Mouse (Mus musculus) E14TG2a.4 (cell line): ENCODE results near the gene She.

Experiments
- CTCF ChIP-seq: conservative IDR thresholded peaks from 2 replicates; pipeline ENCODE4 v1.5.1; 2014; ENCODE audit warnings: low read length
- NANOG ChIP-seq: IDR thresholded peaks from 2 replicates; pipeline ENCODE4 v1.6.1; 2014; ENCODE audit warnings: borderline replicate concordance, low read length, mixed read lengths
- POU5F1 ChIP-seq: IDR thresholded peaks from 2 replicates; pipeline ENCODE4 v1.6.1; 2014; ENCODE audit warnings: low read length, borderline replicate concordance

GRCm38 (mm10) chr3:89880036-89880851 lies 49.1 kb downstream of the She start:
- TF ChIP-seq CTCF: no peak
- TF ChIP-seq POU5F1: no peak
- TF ChIP-seq NANOG: no peak
